Mouse (Mus musculus) MEL (cell line): Measurements from ENCODE around the gene Vmp1. TPM values are rescaled to one million over a fixed set of nuclear protein-coding genes. Genes with fewer than 3 reads are reported as not detected.

Source experiments
- DNase-seq: peaks from one replicate; pipeline ENCODE4 v3.0.0; 2011; ENCODE audit warnings: low read depth, low spot score
- H3K27ac ChIP-seq: 2 replicates; pipeline ENCODE4 v1.5.1; 2012; ENCODE audit warnings: low read depth, mild to moderate bottlenecking, control low read depth, low read length, moderate library complexity; ENCODE audit not compliant: control insufficient read depth
- H3K27me3 ChIP-seq, 2 experiments: fragments of 150-350 bp in 1 of 2; sonication (generic) in 1 of 2; 2 replicates each; pipeline ENCODE4 v1.6.1; 2012; ENCODE audit warnings: low read length in 2 of 2, mild to moderate bottlenecking in 2 of 2, improper control_type of control experiment in 1 of 2, moderate library complexity in 1 of 2; ENCODE audit not compliant: insufficient read depth in 2 of 2, control insufficient read depth in 1 of 2
- H3K36me3 ChIP-seq, 2 experiments: 2 replicates each; pipeline ENCODE4 v1.6.1; 2012 to 2014; ENCODE audit warnings: low read length in 2 of 2, improper control_type of control experiment in 1 of 2, inconsistent platforms in 1 of 2, mild to moderate bottlenecking in 1 of 2; ENCODE audit not compliant: insufficient read depth in 2 of 2, control insufficient read depth in 1 of 2
- H3K4me1 ChIP-seq, 2 experiments: fragments of 150-350 bp in 1 of 2; sonication (generic) in 1 of 2; 2 replicates each; pipeline ENCODE4 v1.6.1; 2012; ENCODE audit warnings: low read length in 2 of 2, improper control_type of control experiment in 1 of 2, mild to moderate bottlenecking in 1 of 2; ENCODE audit not compliant: insufficient read depth in 2 of 2, control insufficient read depth in 1 of 2
- H3K4me3 ChIP-seq, 2 experiments: fragments of 150-350 bp in 1 of 2; sonication (generic) in 1 of 2; 2 replicates each; pipeline ENCODE4 v1.5.1; 2012; ENCODE audit warnings: low read depth in 2 of 2, low read length in 2 of 2, mild to moderate bottlenecking in 2 of 2, moderate library complexity in 2 of 2, control low read depth in 1 of 2, improper control_type of control experiment in 1 of 2; ENCODE audit not compliant: control insufficient read depth in 1 of 2, insufficient read depth in 1 of 2
- H3K79me2 ChIP-seq: 2 replicates; pipeline ENCODE4 v1.6.1; 2012; ENCODE audit warnings: mild to moderate bottlenecking, low read length, moderate library complexity; ENCODE audit not compliant: control insufficient read depth, poor library complexity, insufficient read depth
- H3K9ac ChIP-seq: 2 replicates; pipeline ENCODE4 v1.6.1; 2012; ENCODE audit warnings: low read depth, mild to moderate bottlenecking, control low read depth, low read length, moderate library complexity; ENCODE audit not compliant: control insufficient read depth, poor library complexity, severe bottlenecking
- H3K9me3 ChIP-seq: fragments of 150-350 bp; sonication (generic); replicated peaks from 2 replicates; pipeline ENCODE4 v1.6.1; 2012; ENCODE audit warnings: mild to moderate bottlenecking, low read length, improper control_type of control experiment, moderate library complexity; ENCODE audit not compliant: insufficient read depth
- BHLHE40 ChIP-seq: IDR thresholded peaks from 2 replicates; pipeline ENCODE4 v1.6.1; 2012; ENCODE audit warnings: low read depth, mild to moderate bottlenecking, inconsistent platforms, low read length, improper control_type of control experiment, borderline replicate concordance
- CHD1 ChIP-seq: IDR thresholded peaks from 2 replicates; pipeline ENCODE4 v1.6.1; 2012; ENCODE audit warnings: low read depth, mild to moderate bottlenecking, inconsistent platforms, low read length, improper control_type of control experiment
- CHD2 ChIP-seq: IDR thresholded peaks from 2 replicates; pipeline ENCODE4 v1.6.1; 2011; ENCODE audit warnings: low read length, improper control_type of control experiment
- ELF1 ChIP-seq: IDR thresholded peaks from 2 replicates; pipeline ENCODE4 v1.6.1; 2014; ENCODE audit warnings: low read depth, mild to moderate bottlenecking, inconsistent platforms, low read length, improper control_type of control experiment, moderate library complexity
- EP300 ChIP-seq, 2 experiments: IDR thresholded peaks; 2 replicates each; pipeline ENCODE4 v1.6.1; 2011; ENCODE audit warnings: improper control_type of control experiment in 2 of 2, low read length in 2 of 2, low read depth in 1 of 2, mild to moderate bottlenecking in 1 of 2
- ETS1 ChIP-seq: IDR thresholded peaks from 2 replicates; pipeline ENCODE4 v1.6.1; 2012; ENCODE audit warnings: low read depth, mild to moderate bottlenecking, inconsistent platforms, low read length, improper control_type of control experiment, moderate library complexity
- GABPA ChIP-seq: IDR thresholded peaks from 2 replicates; pipeline ENCODE4 v1.6.1; 2012; ENCODE audit warnings: low read depth, mild to moderate bottlenecking, inconsistent platforms, low read length, improper control_type of control experiment, moderate library complexity
- GATA1 ChIP-seq: IDR thresholded peaks from 2 replicates; pipeline ENCODE4 v1.6.1; 2011; ENCODE audit warnings: low read depth, low read length, improper control_type of control experiment
- HCFC1 ChIP-seq: IDR thresholded peaks from 2 replicates; pipeline ENCODE4 v1.6.1; 2012; ENCODE audit warnings: low read depth, mild to moderate bottlenecking, inconsistent platforms, low read length, improper control_type of control experiment, moderate library complexity
- JUND ChIP-seq: IDR thresholded peaks from 2 replicates; pipeline ENCODE4 v1.6.1; 2011; ENCODE audit warnings: low read depth, mild to moderate bottlenecking, improper control_type of control experiment, low read length
- MAFK ChIP-seq: IDR thresholded peaks from 2 replicates; pipeline ENCODE4 v1.6.1; 2011; ENCODE audit warnings: low read depth, mild to moderate bottlenecking, low read length, improper control_type of control experiment, borderline replicate concordance
- MAX ChIP-seq: IDR thresholded peaks from 2 replicates; pipeline ENCODE4 v1.6.1; 2011; ENCODE audit warnings: low read length, improper control_type of control experiment
- MAZ ChIP-seq: IDR thresholded peaks from 2 replicates; pipeline ENCODE4 v1.6.1; 2012; ENCODE audit warnings: low read depth, mild to moderate bottlenecking, inconsistent platforms, low read length, improper control_type of control experiment
- MEF2A ChIP-seq: IDR thresholded peaks from 2 replicates; pipeline ENCODE4 v1.6.1; 2014; ENCODE audit warnings: low read depth, mild to moderate bottlenecking, inconsistent platforms, low read length, improper control_type of control experiment; ENCODE audit not compliant: poor library complexity, insufficient replicate concordance, severe bottlenecking; ENCODE audit errors: extremely low read depth
- MYB ChIP-seq: IDR thresholded peaks from 2 replicates; pipeline ENCODE4 v1.6.1; 2011; ENCODE audit warnings: mild to moderate bottlenecking, low read depth, low read length, improper control_type of control experiment
- MYC ChIP-seq: IDR thresholded peaks from 2 replicates; pipeline ENCODE4 v1.6.1; 2011; ENCODE audit warnings: low read depth, mild to moderate bottlenecking, low read length, improper control_type of control experiment, moderate library complexity
- NELFE ChIP-seq: IDR thresholded peaks from 2 replicates; pipeline ENCODE4 v1.6.1; 2011; ENCODE audit warnings: low read depth, low read length, improper control_type of control experiment
- POLR2A ChIP-seq, 2 experiments: IDR thresholded peaks; 2 replicates each; pipeline ENCODE4 v1.6.1; 2011 to 2012; ENCODE audit warnings: low read length in 2 of 2, mild to moderate bottlenecking in 2 of 2, control low read depth in 1 of 2, improper control_type of control experiment in 1 of 2, low read depth in 1 of 2, moderate library complexity in 1 of 2; ENCODE audit not compliant: control insufficient read depth in 1 of 2, insufficient read depth in 1 of 2, poor library complexity in 1 of 2
- POLR2AphosphoS5 ChIP-seq: IDR thresholded peaks from 2 replicates; pipeline ENCODE4 v1.6.1; 2012; ENCODE audit warnings: low read depth, borderline replicate concordance, mild to moderate bottlenecking, inconsistent platforms, low read length, moderate library complexity, mixed read lengths
- RAD21 ChIP-seq: IDR thresholded peaks from 2 replicates; pipeline ENCODE4 v1.6.1; 2011; ENCODE audit warnings: mild to moderate bottlenecking, low read depth, low read length, improper control_type of control experiment
- RCOR1 ChIP-seq: IDR thresholded peaks from 2 replicates; pipeline ENCODE4 v1.6.1; 2012; ENCODE audit warnings: low read depth, mild to moderate bottlenecking, inconsistent platforms, low read length, improper control_type of control experiment
- SIN3A ChIP-seq: IDR thresholded peaks from 2 replicates; pipeline ENCODE4 v1.6.1; 2012; ENCODE audit warnings: low read length, improper control_type of control experiment, inconsistent platforms
- SMC3 ChIP-seq: IDR thresholded peaks from 2 replicates; pipeline ENCODE4 v1.6.1; 2011; ENCODE audit warnings: low read depth, low read length, improper control_type of control experiment
- TCF12 ChIP-seq: IDR thresholded peaks from 2 replicates; pipeline ENCODE4 v1.6.1; 2014; ENCODE audit warnings: low read depth, mild to moderate bottlenecking, inconsistent platforms, low read length, improper control_type of control experiment, moderate library complexity
- UBTF ChIP-seq: IDR thresholded peaks from 2 replicates; pipeline ENCODE4 v1.6.1; 2012; ENCODE audit warnings: low read depth, mild to moderate bottlenecking, inconsistent platforms, low read length, improper control_type of control experiment, moderate library complexity, borderline replicate concordance; ENCODE audit not compliant: insufficient read depth
- USF1 ChIP-seq: IDR thresholded peaks from 2 replicates; pipeline ENCODE4 v1.6.1; 2014; ENCODE audit warnings: low read depth, mild to moderate bottlenecking, inconsistent platforms, low read length, improper control_type of control experiment, moderate library complexity
- USF2 ChIP-seq, 2 experiments: IDR thresholded peaks; 2 replicates each; pipeline ENCODE4 v1.6.1; 2011 to 2012; ENCODE audit warnings: improper control_type of control experiment in 2 of 2, low read length in 2 of 2, borderline replicate concordance in 1 of 2, inconsistent platforms in 1 of 2, low read depth in 1 of 2, mild to moderate bottlenecking in 1 of 2; ENCODE audit not compliant: insufficient read depth in 1 of 2
- ZC3H11A ChIP-seq: IDR thresholded peaks from 2 replicates; pipeline ENCODE4 v1.6.1; 2012; ENCODE audit warnings: low read depth, mild to moderate bottlenecking, inconsistent platforms, low read length, improper control_type of control experiment
- ZNF384 ChIP-seq: IDR thresholded peaks from 2 replicates; pipeline ENCODE4 v1.6.1; 2012; ENCODE audit warnings: low read depth, mild to moderate bottlenecking, inconsistent platforms, low read length, improper control_type of control experiment
- polyA plus RNA-seq, 2 experiments: library from polyadenylated mRNA; stranded (reverse) in 1 of 2; unstranded in 1 of 2; fragments of >175 nt in 1 of 2; fragments of >200 nt in 1 of 2; gene quantifications; 2 replicates each; pipeline versions ENCODE4 v1.2.1 to v1.2.4; 2012; ENCODE audit warnings: low replicate concordance in 2 of 2, low read depth in 1 of 2; ENCODE audit not compliant: insufficient read length in 2 of 2, insufficient read depth in 1 of 2, missing spikeins in 1 of 2
- total RNA-seq: library from RNA; depleted of rRNA; stranded (reverse); fragments of 300-350 nt; gene quantifications from 2 replicates; pipeline ENCODE4 v1.2.3, GENCODE M21; 2012

The Vmp1 gene
- total and polyA plus RNA-seq, 3 experiments, result 61.8 to 94.9 TPM; not detected in 1

GRCm38 (mm10) chr11:86607808-86608350 lies 75.8 kb downstream of the Vmp1 start:
- no peak for DNase-seq
- Histone ChIP-seq H3K4me3 (no peak overlapping the region), H3K36me3 (peaks cover 8 to 35% of the 10 kb centered on the region in 2 experiments), H3K27me3 (no peaks in the 10 kb centered on the region), H3K9ac (no peak overlapping the region), H3K79me2 (no peaks in the 10 kb centered on the region; the same call in 1 of the 2 replicates), H3K27ac (no peak overlapping the region)
- no peak for TF ChIP-seq POLR2A (IDR thresholded peaks at IDR 0.05; ENCODE audit: control insufficient read depth in 1 of 2, insufficient read depth in 1 of 2, low read depth in 1 of 2, low read length in 2 of 2, poor library complexity in 1 of 2)
- no peak for TF ChIP-seq ZNF384
- TF ChIP-seq RCOR1, result no peak
- no peak for TF ChIP-seq MAZ
- TF ChIP-seq ETS1, result no peak
- TF ChIP-seq GABPA, result no peak
- no peak for TF ChIP-seq MAFK
- no peak for TF ChIP-seq POLR2AphosphoS5
- TF ChIP-seq MAX, result no peak
- TF ChIP-seq MEF2A, result no peak
- TF ChIP-seq RAD21, result no peak
- no peak for TF ChIP-seq USF2 (IDR thresholded peaks at IDR 0.05; ENCODE audit: borderline replicate concordance in 1 of 2, insufficient read depth in 1 of 2, low read depth in 1 of 2, low read length in 2 of 2)
- TF ChIP-seq MYC, result no peak
- no peak for TF ChIP-seq CHD2
- TF ChIP-seq JUND, result no peak
- no peak for TF ChIP-seq MYB
- TF ChIP-seq, all 39 proteins: peak for 0
- H3K9me3 ChIP-seq, result no peaks in the 10 kb centered on the region
- peaks cover 24 to 28% of the 10 kb centered on the region in 2 experiments for H3K4me1 ChIP-seq

GRCm38 (mm10) chr11:86606621-86607339 lies 76.9 kb downstream of the Vmp1 start:
- Histone ChIP-seq H3K36me3 (peaks cover 8 to 33% of the 10 kb centered on the region in 2 experiments), H3K27ac (peak overlapping the region; percentile 2; the same call in 1 of the 2 replicates), H3K9ac (no peak overlapping the region)
- TF ChIP-seq CHD1, result no peak
- TF ChIP-seq ELF1, result no peak
- TF ChIP-seq MAX, result no peak
- TF ChIP-seq SIN3A, result no peak
- peak; percentile 33; the same call in 1 of the 2 replicates for TF ChIP-seq ETS1
- no peak for TF ChIP-seq TCF12
- TF ChIP-seq MEF2A, result no peak
- no peak for TF ChIP-seq ZC3H11A
- TF ChIP-seq SMC3, result no peak
- TF ChIP-seq USF1, result no peak
- TF ChIP-seq NELFE, result no peak
- no peak for TF ChIP-seq POLR2A (IDR thresholded peaks at IDR 0.05; ENCODE audit: control insufficient read depth in 1 of 2, insufficient read depth in 1 of 2, low read depth in 1 of 2, low read length in 2 of 2, poor library complexity in 1 of 2)
- TF ChIP-seq MAFK, result peak; percentile 43; the same call in 1 of the 2 replicates
- no peak for TF ChIP-seq UBTF
- TF ChIP-seq EP300 (IDR thresholded peaks at IDR 0.05; ENCODE audit: low read depth in 1 of 2, low read length in 2 of 2), result peak; percentile 37 to 51; a peak in 2 of 4 replicates
- TF ChIP-seq GATA1, result no peak
- TF ChIP-seq HCFC1, result no peak
- TF ChIP-seq BHLHE40, result no peak

More at GRCm38 (mm10) chr11:86606621-86607339, 76.9 kb downstream of the Vmp1 start:
- Histone ChIP-seq H3K27me3 (no peaks in the 10 kb centered on the region), H3K4me1 (peaks cover 24 to 28% of the 10 kb centered on the region in 2 experiments), H3K4me3 (no peak overlapping the region), H3K79me2 (no peaks in the 10 kb centered on the region), H3K9me3 (no peaks in the 10 kb centered on the region)
- peak; percentile 47 for DNase-seq
